Mouse (Mus musculus) intestine, postnatal 0 days (tissue): ENCODE measurements around the gene Kazn. TPM values are rescaled to one million over a fixed set of nuclear protein-coding genes. Genes with fewer than 3 reads are reported as not detected.
A peak's percentile ranks its signal among the peaks of the same experiment; 100 is the strongest.

Source experiments
- ATAC-seq: fragments of 200-750 bp; cut with Nextera tagmentation; 2 replicates; pipeline ENCODE4 v1.8.0; 2017; ENCODE audit warnings: mild to moderate bottlenecking, moderate TSS enrichment, moderate library complexity
- H3K27ac ChIP-seq: fragments of 300-500 bp; sonication (generic); 2 replicates; pipeline ENCODE4 v1.5.1; 2014; ENCODE audit warnings: mild to moderate bottlenecking, low read depth, low read length, moderate library complexity
- H3K27me3 ChIP-seq: fragments of 300-500 bp; sonication (generic); replicated peaks from 2 replicates; pipeline ENCODE4 v1.6.1; 2014; ENCODE audit warnings: low read length, mixed read lengths; ENCODE audit not compliant: control insufficient read depth, insufficient read depth
- H3K36me3 ChIP-seq: fragments of 300-500 bp; sonication (generic); 2 replicates; pipeline ENCODE4 v1.6.1; 2014; ENCODE audit warnings: mild to moderate bottlenecking, moderate library complexity; ENCODE audit not compliant: control insufficient read depth, insufficient read depth
- H3K4me1 ChIP-seq: fragments of 300-500 bp; sonication (generic); replicated peaks from 2 replicates; pipeline ENCODE4 v1.6.1; 2014; ENCODE audit warnings: antibody characterized with exemption, low read length, mixed read lengths; ENCODE audit not compliant: control insufficient read depth, insufficient read depth
- H3K4me2 ChIP-seq: fragments of 300-500 bp; sonication (generic); replicated peaks from 2 replicates; pipeline ENCODE4 v1.6.1; 2014; ENCODE audit warnings: low read depth, mild to moderate bottlenecking, moderate library complexity
- H3K4me3 ChIP-seq: fragments of 300-500 bp; sonication (generic); 2 replicates; pipeline ENCODE4 v1.5.1; 2014; ENCODE audit warnings: low read depth, low read length
- H3K9ac ChIP-seq: fragments of 300-500 bp; sonication (generic); 2 replicates; pipeline ENCODE4 v1.6.1; 2014; ENCODE audit warnings: mild to moderate bottlenecking, low read depth, low read length
- H3K9me3 ChIP-seq: fragments of 300-500 bp; sonication (generic); 2 replicates; pipeline ENCODE4 v1.6.1; 2016; ENCODE audit warnings: mixed run types; ENCODE audit not compliant: control insufficient read depth
- CTCF ChIP-seq: sonication (generic); IDR thresholded peaks from 2 replicates; pipeline ENCODE4 v1.5.1; 2016; ENCODE audit warnings: low read depth, mild to moderate bottlenecking, control low read depth, antibody characterized with exemption, moderate library complexity
- whole genome bisulfite sequencing: fragments of 180-500 bp; shearing (Covaris S2); extraction: QIAGEN DNeasy Blood & Tissue Kit; methylation state at CpG from one replicate; pipeline ENCODE4 v1.1.7; 2014; 5-methylcytosine and 5-hydroxymethylcytosine counted together
- polyA plus RNA-seq: library from polyadenylated mRNA; unstranded; fragments of >200 nt; fragmentation: Nextera tagmentation; extraction: Ambion mirVana; gene quantifications from 2 replicates; pipeline ENCODE4 v1.2.1, GENCODE M21; 2015

Kazn gene
- polyA plus RNA-seq, 1 experiment from 2014 or later = 17.5 TPM

- no peak for TF ChIP-seq CTCF
These were observed 7.5 kb upstream of the Kazn start for GRCm38 (mm10) chr4:142246698-142247097.

GRCm38 (mm10) chr4:142244641-142245040 lies 5.4 kb upstream of the Kazn start:
- H3K36me3 ChIP-seq = no peaks in the 10 kb centered on the region
- WGBS = 80% methylated on average over 5 of the region's 5 CpGs
- no peaks in the 10 kb centered on the region for H3K4me1 ChIP-seq
- H3K27ac ChIP-seq = no peak overlapping the region
- no peak for ATAC-seq
- H3K9me3 ChIP-seq = no peaks in the 10 kb centered on the region
- H3K9ac ChIP-seq = no peak overlapping the region
- no peak overlapping the region for H3K4me2 ChIP-seq
- no peaks in the 10 kb centered on the region for H3K27me3 ChIP-seq
- TF ChIP-seq CTCF = no peak
- no peak overlapping the region for H3K4me3 ChIP-seq

More at GRCm38 (mm10) chr4:142246698-142247097, 7.5 kb upstream of the Kazn start:
- Histone ChIP-seq H3K4me2 (no peak overlapping the region), H3K4me3 (no peak overlapping the region), H3K36me3 (no peaks in the 10 kb centered on the region), H3K9me3 (no peaks in the 10 kb centered on the region), H3K4me1 (no peaks in the 10 kb centered on the region), H3K9ac (no peak overlapping the region), H3K27me3 (no peaks in the 10 kb centered on the region), H3K27ac (no peak overlapping the region)
- 53% methylated on average over 5 of the region's 5 CpGs for WGBS
- no peak for ATAC-seq

GRCm38 (mm10) chr4:142242750-142243383 lies 3.7 kb upstream of the Kazn start:
- WGBS = 92% methylated on average over 6 of the region's 6 CpGs
- no peak for TF ChIP-seq CTCF

GRCm38 (mm10) chr4:142242164-142242563 lies 3.0 kb upstream of the Kazn start:
- 49% methylated on average over 4 of the region's 4 CpGs for WGBS
- Histone ChIP-seq H3K4me2 (no peak overlapping the region), H3K9me3 (no peaks in the 10 kb centered on the region), H3K27me3 (no peaks in the 10 kb centered on the region), H3K9ac (no peak overlapping the region), H3K36me3 (no peaks in the 10 kb centered on the region), H3K27ac (no peak overlapping the region), H3K4me3 (no peak overlapping the region), H3K4me1 (peaks cover 5% of the 10 kb centered on the region; the same call in 1 of the 2 replicates)
- no peak for TF ChIP-seq CTCF
- ATAC-seq = no peak

More at GRCm38 (mm10) chr4:142242750-142243383, 3.7 kb upstream of the Kazn start:
- H3K27ac ChIP-seq = no peak overlapping the region
- no peak overlapping the region for H3K9ac ChIP-seq
- no peaks in the 10 kb centered on the region for H3K4me1 ChIP-seq
- H3K27me3 ChIP-seq = no peaks in the 10 kb centered on the region
- H3K9me3 ChIP-seq = no peaks in the 10 kb centered on the region
- H3K4me2 ChIP-seq = no peak overlapping the region
- no peak for ATAC-seq
- no peak overlapping the region for H3K4me3 ChIP-seq
- H3K36me3 ChIP-seq = no peaks in the 10 kb centered on the region

- Histone ChIP-seq H3K36me3 (no peaks in the 10 kb centered on the region), H3K27ac (no peak overlapping the region), H3K9me3 (no peaks in the 10 kb centered on the region), H3K9ac (no peak overlapping the region), H3K4me3 (no peak overlapping the region), H3K27me3 (no peaks in the 10 kb centered on the region), H3K4me2 (no peak overlapping the region), H3K4me1 (peaks cover 9% of the 10 kb centered on the region; the same call in 1 of the 2 replicates)
- ATAC-seq = no peak
- 86% methylated on average over 5 of the region's 5 CpGs for WGBS
- TF ChIP-seq CTCF = no peak
These were observed 1.7 kb upstream of the Kazn start for GRCm38 (mm10) chr4:142240874-142241273.

- ATAC-seq = peak; percentile 35
- Histone ChIP-seq H3K36me3 (no peaks in the 10 kb centered on the region), H3K4me1 (peaks cover 17% of the 10 kb centered on the region), H3K27ac (peak overlapping the region; percentile 93), H3K4me2 (peak overlapping the region; percentile 80), H3K9me3 (no peaks in the 10 kb centered on the region), H3K4me3 (peak overlapping the region; percentile 62), H3K27me3 (no peaks in the 10 kb centered on the region), H3K9ac (peak overlapping the region; percentile 85)
- TF ChIP-seq CTCF = peak; percentile 67
- WGBS = under 1% methylated on average over 68 of the region's 69 CpGs
These were observed 538 bp downstream of the Kazn start for GRCm38 (mm10) chr4:142238486-142239239.
